Mouse (Mus musculus) E14TG2a.4 (cell line): ENCODE results near the gene Ptpru.
A peak's percentile ranks its signal among the peaks of the same experiment; 100 is the strongest.

Experiments
- H3K27me3 ChIP-seq: 2 replicates; pipeline ENCODE4 v1.6.1; 2014; ENCODE audit warnings: low read length, control low read depth; ENCODE audit not compliant: insufficient read depth
- H3K36me3 ChIP-seq: 2 replicates; pipeline ENCODE4 v1.6.1; 2014; ENCODE audit warnings: low read length, control low read depth; ENCODE audit not compliant: insufficient read depth
- H3K4me1 ChIP-seq: replicated peaks from 2 replicates; pipeline ENCODE4 v1.6.1; 2014; ENCODE audit warnings: low read depth, low read length, control low read depth
- H3K4me3 ChIP-seq: replicated peaks from 2 replicates; pipeline ENCODE4 v1.5.1; 2014; ENCODE audit warnings: mild to moderate bottlenecking, low read length
- H3K9me3 ChIP-seq: 2 replicates; pipeline ENCODE4 v1.6.1; 2014; ENCODE audit warnings: low read length, control low read depth
- CTCF ChIP-seq: conservative IDR thresholded peaks from 2 replicates; pipeline ENCODE4 v1.5.1; 2014; ENCODE audit warnings: low read length
- NANOG ChIP-seq: IDR thresholded peaks from 2 replicates; pipeline ENCODE4 v1.6.1; 2014; ENCODE audit warnings: borderline replicate concordance, low read length, mixed read lengths
- POU5F1 ChIP-seq: IDR thresholded peaks from 2 replicates; pipeline ENCODE4 v1.6.1; 2014; ENCODE audit warnings: low read length, borderline replicate concordance

The Ptpru gene

DNA sequence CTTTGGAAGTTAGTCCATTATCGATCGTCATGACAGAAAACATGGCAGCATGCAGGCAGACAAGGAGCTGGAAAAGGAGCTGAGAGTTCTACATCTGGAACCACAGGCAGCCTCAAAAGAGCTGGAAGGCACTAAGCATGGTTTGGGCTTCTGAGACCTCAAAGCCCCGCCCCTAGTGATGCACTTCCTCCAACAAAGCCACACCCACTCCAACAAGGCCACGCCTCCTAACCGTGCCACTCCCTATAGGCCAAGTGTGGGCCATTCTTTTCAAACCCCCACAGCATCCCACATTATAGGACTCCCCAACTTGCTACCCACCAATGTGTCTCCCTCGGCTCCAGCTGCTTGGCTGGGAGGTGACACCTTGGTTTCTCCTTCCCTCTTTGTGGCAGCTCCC is 88.3 kb downstream of the Ptpru start:
- no peak overlapping the region for H3K4me3 ChIP-seq
- TF ChIP-seq CTCF (no peak), POU5F1 (no peak), NANOG (no peak)
- no peaks in the 10 kb centered on the region for H3K36me3 ChIP-seq
- H3K27me3 ChIP-seq = 0 out of 2 replicates have a peak, but pooled peaks cover 3% of the 10 kb centered on the region
- H3K9me3 ChIP-seq = no peaks in the 10 kb centered on the region
- H3K4me1 ChIP-seq = peaks cover 11% of the 10 kb centered on the region; the same call in 1 of the 2 replicates

- Histone ChIP-seq H3K36me3 (no peaks in the 10 kb centered on the region), H3K4me1 (peaks cover 4% of the 10 kb centered on the region; the same call in 1 of the 2 replicates), H3K4me3 (no peak overlapping the region), H3K27me3 (peaks cover 11% of the 10 kb centered on the region; the same call in 1 of the 2 replicates), H3K9me3 (no peaks in the 10 kb centered on the region)
- TF ChIP-seq CTCF (no peak), POU5F1 (no peak), NANOG (no peak)
Observed at GRCm38 (mm10) chr4:131744685-131745043, 93.4 kb downstream of the Ptpru start.

DNA sequence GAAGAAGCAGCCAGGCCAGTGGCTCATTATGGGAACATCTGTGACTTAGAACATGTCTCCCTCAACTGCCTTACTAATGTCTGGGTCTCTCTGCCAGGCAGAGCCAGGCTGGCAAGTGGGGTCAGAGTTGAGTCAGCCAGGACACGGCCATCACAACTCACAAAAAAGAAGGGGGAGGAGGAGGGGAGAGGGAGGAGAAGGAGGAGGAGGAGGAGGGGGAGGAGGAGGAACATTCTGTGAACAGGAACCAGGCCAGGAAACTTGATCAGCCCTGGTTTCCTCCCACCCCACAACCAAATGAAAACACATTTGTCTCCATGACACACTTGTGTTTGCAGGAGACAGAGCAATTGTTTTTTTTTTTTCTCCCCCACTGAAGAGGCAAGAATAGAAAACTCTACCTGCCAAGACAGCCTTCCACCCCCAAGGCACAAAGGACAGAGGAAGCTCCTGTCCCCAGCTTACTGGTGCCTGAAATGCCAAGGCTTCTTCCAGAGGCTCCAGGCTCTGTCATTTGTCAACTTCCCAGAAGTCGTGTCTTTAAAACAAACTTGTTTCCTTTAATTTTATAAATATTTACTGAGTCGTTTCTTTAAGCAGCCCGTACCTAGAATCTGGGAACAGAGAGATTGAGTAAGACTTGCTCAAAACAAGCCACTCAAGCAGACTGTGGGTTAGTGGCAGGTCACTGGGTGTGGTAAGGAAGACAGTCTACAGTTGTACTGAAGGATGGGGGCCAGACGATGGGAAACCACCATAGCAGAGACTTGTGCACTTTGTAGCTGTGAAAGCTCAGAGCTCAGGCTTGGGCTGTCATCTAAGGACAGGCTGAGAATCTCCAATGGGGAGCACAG is 94.0 kb downstream of the Ptpru start:
- no peaks in the 10 kb centered on the region for H3K4me1 ChIP-seq
- H3K9me3 ChIP-seq = no peaks in the 10 kb centered on the region
- no peaks in the 10 kb centered on the region for H3K36me3 ChIP-seq
- TF ChIP-seq POU5F1 (no peak), CTCF (no peak), NANOG (no peak)
- H3K4me3 ChIP-seq = no peak overlapping the region
- H3K27me3 ChIP-seq = peaks cover 11% of the 10 kb centered on the region; the same call in 1 of the 2 replicates

- Histone ChIP-seq H3K4me1 (no peaks in the 10 kb centered on the region), H3K27me3 (peaks cover 11% of the 10 kb centered on the region; the same call in 1 of the 2 replicates), H3K4me3 (no peak overlapping the region), H3K9me3 (no peaks in the 10 kb centered on the region), H3K36me3 (no peaks in the 10 kb centered on the region)
- TF ChIP-seq NANOG = no peak
- no peak for TF ChIP-seq CTCF
- TF ChIP-seq POU5F1 = no peak
Observed at GRCm38 (mm10) chr4:131743031-131743430, 95.1 kb downstream of the Ptpru start.

DNA sequence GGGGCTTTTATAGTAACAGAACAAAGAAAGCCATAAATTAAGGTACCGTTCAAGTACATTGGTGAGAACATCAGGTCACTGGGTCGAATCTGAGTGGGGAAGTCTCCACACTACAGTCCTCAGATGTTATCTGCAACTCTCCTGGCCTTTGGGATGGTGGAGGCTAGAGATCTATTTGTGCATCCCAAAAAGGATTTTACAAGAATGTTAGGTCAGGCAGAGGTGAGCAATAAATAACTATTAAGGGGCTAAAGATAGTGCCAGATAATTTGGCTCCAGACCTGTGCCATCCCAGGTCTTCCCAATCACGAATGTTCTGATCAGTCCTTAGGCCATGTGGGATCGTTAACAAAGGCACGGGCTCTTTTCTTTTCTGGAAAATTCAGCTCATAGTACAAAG is 97.5 kb downstream of the Ptpru start:
- no peaks in the 10 kb centered on the region for H3K36me3 ChIP-seq
- TF ChIP-seq POU5F1 = no peak
- no peak for TF ChIP-seq NANOG
- no peak for TF ChIP-seq CTCF
- H3K4me3 ChIP-seq = no peak overlapping the region
- H3K9me3 ChIP-seq = no peaks in the 10 kb centered on the region
- peaks cover 11% of the 10 kb centered on the region; the same call in 1 of the 2 replicates for H3K27me3 ChIP-seq
- no peaks in the 10 kb centered on the region for H3K4me1 ChIP-seq

DNA sequence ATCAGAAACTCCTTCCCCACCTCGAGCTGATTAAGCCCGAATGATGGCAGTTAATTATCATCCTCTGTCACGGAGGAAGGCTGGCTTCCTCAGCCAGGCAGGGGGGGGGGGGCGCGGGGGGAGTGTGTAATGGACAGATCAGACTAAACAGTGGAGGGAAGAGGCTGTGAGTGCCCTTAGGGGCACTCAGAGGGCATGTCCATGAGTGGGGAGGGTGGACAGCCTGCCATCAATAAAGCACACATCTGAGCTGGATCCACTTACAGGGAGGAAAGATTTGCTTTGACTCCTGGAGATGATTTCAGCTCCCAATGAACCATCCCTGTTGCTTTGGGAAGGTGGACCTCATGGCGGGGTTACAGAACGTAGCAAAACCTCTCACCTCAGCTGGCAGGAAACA is 109.5 kb downstream of the Ptpru start:
- H3K4me3 ChIP-seq = no peak overlapping the region
- TF ChIP-seq POU5F1 = no peak
- H3K4me1 ChIP-seq = peaks cover 5% of the 10 kb centered on the region
- peaks cover 16% of the 10 kb centered on the region; the same call in 1 of the 2 replicates for H3K27me3 ChIP-seq
- no peaks in the 10 kb centered on the region for H3K36me3 ChIP-seq
- no peaks in the 10 kb centered on the region for H3K9me3 ChIP-seq

DNA sequence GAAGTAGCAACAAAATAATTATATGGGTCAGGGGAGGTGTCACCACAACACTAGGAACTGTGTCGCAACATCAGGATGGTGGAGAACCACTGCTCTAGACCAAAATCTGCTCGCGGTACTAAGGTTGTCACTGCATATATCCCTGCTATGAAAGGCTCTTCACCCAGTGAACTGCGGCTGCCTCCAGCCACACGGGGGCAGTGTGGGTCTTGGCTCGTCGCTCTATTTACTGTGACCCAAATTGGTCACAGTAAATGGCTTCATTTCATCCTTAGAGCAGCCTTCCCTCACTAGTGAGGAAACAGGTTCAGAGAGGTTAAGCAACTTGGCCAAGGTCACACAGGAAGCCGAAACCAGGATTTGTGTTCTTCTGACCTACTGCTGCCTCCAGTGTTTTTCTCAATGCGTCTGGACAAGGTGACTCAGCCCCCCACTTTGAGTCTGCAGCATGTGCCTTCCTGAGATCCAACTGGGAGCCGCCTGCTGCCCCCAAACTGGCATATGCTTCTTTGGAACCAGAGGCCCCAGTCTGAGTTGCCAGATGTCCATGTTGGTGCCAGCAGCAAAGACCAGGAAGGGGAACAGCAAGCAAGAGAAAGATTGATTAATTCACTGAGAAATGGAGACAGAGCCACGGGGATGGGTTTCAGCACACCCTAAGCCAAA is 114.5 kb downstream of the Ptpru start:
- TF ChIP-seq CTCF (peak; percentile 82), NANOG (no peak), POU5F1 (no peak)
- H3K9me3 ChIP-seq = no peaks in the 10 kb centered on the region
- H3K4me3 ChIP-seq = no peak overlapping the region
- no peaks in the 10 kb centered on the region for H3K36me3 ChIP-seq
- peaks cover 36% of the 10 kb centered on the region for H3K4me1 ChIP-seq
- H3K27me3 ChIP-seq = 0 out of 2 replicates have a peak, but pooled peaks cover 5% of the 10 kb centered on the region

GRCm38 (mm10) chr4:131722121-131722841 is 115.8 kb downstream of the Ptpru start:
- no peaks in the 10 kb centered on the region for H3K36me3 ChIP-seq
- peaks cover 36% of the 10 kb centered on the region for H3K4me1 ChIP-seq
- H3K9me3 ChIP-seq = no peaks in the 10 kb centered on the region
- 0 out of 2 replicates have a peak, but pooled peaks cover 5% of the 10 kb centered on the region for H3K27me3 ChIP-seq
- TF ChIP-seq POU5F1 = no peak
- TF ChIP-seq NANOG = no peak
- TF ChIP-seq CTCF = no peak
- 0 out of 2 replicates have a peak overlapping the region, but pooled peaks have one; percentile 17 for H3K4me3 ChIP-seq
